In genomic region chr10:127739083-127739660, GRCm38 (mm10) we compare ENCODE assay signal across 8 mouse cellular contexts. TPM values are rescaled to one million over a fixed set of nuclear protein-coding genes. Genes with fewer than 3 reads are reported as not detected.
DNase-seq lines count a peak whose midpoint lies in the region; ATAC-seq lines count a peak whose summit lies in the region.

Gene Zbtb39 (plus strand): TSS chr10:127739538.

- H3K36me3 ChIP-seq in hindbrain, embryonic 12.5 days: peaks cover 30% of the 10 kb centered on the region

- H3K9ac ChIP-seq in hindbrain, embryonic 12.5 days: peak within 1 kb of the TSS; percentile 90

- peaks cover 14% of the 10 kb centered on the region for H3K4me1 ChIP-seq in hindbrain, embryonic 12.5 days

- ATAC-seq in frontal cortex, adult (ENCODE audit: low TSS enrichment): peak; percentile 81
- ATAC-seq in hindbrain, embryonic 12.5 days (ENCODE audit: low FRiP score): peak; percentile 82

- no peaks in the 10 kb centered on the region for H3K9me3 ChIP-seq in hindbrain, embryonic 12.5 days (replicated peaks)

- peak within 1 kb of the TSS; percentile 65 for H3K4me2 ChIP-seq in hindbrain, embryonic 12.5 days (replicated peaks)

- 2% methylated on average over 37 of the region's 61 CpGs for WGBS in hindbrain, embryonic 12.5 days

- DNase-seq in Muller cell, postnatal 12 days (ENCODE audit: inconsistent ontology term): peak; percentile 87
- peak; percentile 65 for DNase-seq in cerebellum, adult 9-10 months
- DNase-seq in layer of hippocampus, postnatal 25 days (ENCODE audit: extremely low spot score in 1 of 2, low spot score in 1 of 2): peak; percentile 63 to 73
- DNase-seq in lung, postnatal 25 days (ENCODE audit: low spot score): peak; percentile 74
- DNase-seq in retina, embryonic 14.5 days (ENCODE audit: low spot score): peak; percentile 78
- peak; percentile 91 for DNase-seq in thymus, postnatal 4 days

- no peaks in the 10 kb centered on the region for H3K27me3 ChIP-seq in hindbrain, embryonic 12.5 days

- H3K27ac ChIP-seq in hindbrain, embryonic 12.5 days: peak within 1 kb of the TSS; percentile 72

- H3K4me3 ChIP-seq in hindbrain, embryonic 12.5 days: peak within 1 kb of the TSS; percentile 87

RNA-seq across cellular contexts. Expression of gene Zbtb39, which starts in this region (rescaled TPM):
- polyA plus RNA-seq in hindbrain, embryonic 12.5 days (2016; fragmentation: Nextera tagmentation; extraction: Ambion mirVana): 5.2 and 5.3 TPM in 2 replicates
- 10 to 100 TPM in 1 of 2 experiments, 1 to 10 TPM in 1; 9.9 to 10.1 TPM for total RNA-seq in layer of hippocampus, postnatal 25 days (2021)

Comparison
In these comparisons a context has a peak if more than half of its experiments do, and no peak if none do; other contexts are left out.
1. Peak in every context shown above with its lines: DNase-seq, ATAC-seq, H3K4me3 ChIP-seq and H3K27ac ChIP-seq.